Mouse (Mus musculus) cerebellum, postnatal 36 days (tissue): ENCODE measurements at regions not wholly inside any gene's neighbourhood (a gene's known extent, or its start where the extent isn't known, plus 50 kb on each side); places are given as distances from the start of the nearest gene placed in this dataset.

Experiments used
- DNase-seq, 2 experiments: peaks; one replicate each; pipeline ENCODE4 v3.0.0; 2021 to 2022; ENCODE audit warnings: mixed read lengths in 2 of 2

GRCm38 (mm10) chr1:151123964-151124363, 58.4 kb upstream of the Gm47985 start:
- no peak for DNase-seq

GRCm38 (mm10) chr1:151125028-151125659, 57.2 kb upstream of the Gm47985 start:
- no peak for DNase-seq

- DNase-seq: no peak
These were observed 56.4 kb upstream of the Gm47985 start for GRCm38 (mm10) chr1:151125764-151126485.

- no peak for DNase-seq
These were observed 55.6 kb upstream of the Gm47985 start for GRCm38 (mm10) chr1:151126756-151127155.

GRCm38 (mm10) chr1:151128005-151128404, 54.3 kb upstream of the Gm47985 start:
- no peak for DNase-seq

GRCm38 (mm10) chr1:151128955-151129354, 53.4 kb upstream of the Gm47985 start:
- DNase-seq: no peak

- DNase-seq: no peak
These were observed 52.3 kb upstream of the Gm47985 start for GRCm38 (mm10) chr1:151130036-151130435.

- DNase-seq: no peak
These were observed 51.3 kb upstream of the Gm47985 start for GRCm38 (mm10) chr1:151130845-151131626.

GRCm38 (mm10) chr1:151131627-151132284, 50.6 kb upstream of the Gm47985 start:
- DNase-seq: no peak
